Mouse (Mus musculus): ENCODE results near the gene Ptprb.
A peak's percentile ranks its signal among the peaks of the same experiment; 100 is the strongest.

The Ptprb gene

GRCm38 (mm10) chr10:116296439-116296838, 21.1 kb downstream of the Ptprb start:
- DNase-seq (ENCODE audit: low read depth), result no peak

- no peak for DNase-seq (ENCODE audit: low read depth)
These were observed 22.5 kb downstream of the Ptprb start for GRCm38 (mm10) chr10:116297854-116298253.

- DNase-seq (ENCODE audit: low read depth), result no peak
These were observed 25.5 kb downstream of the Ptprb start for GRCm38 (mm10) chr10:116300824-116301223.

GRCm38 (mm10) chr10:116301258-116301657, 25.9 kb downstream of the Ptprb start:
- DNase-seq (ENCODE audit: low read depth), result no peak

- DNase-seq (ENCODE audit: low read depth), result no peak
These were observed 29.0 kb downstream of the Ptprb start for GRCm38 (mm10) chr10:116304355-116304754.

- DNase-seq (ENCODE audit: low read depth), result no peak
These were observed 34.1 kb downstream of the Ptprb start for GRCm38 (mm10) chr10:116309460-116309859.

GRCm38 (mm10) chr10:116310516-116311210, 35.3 kb downstream of the Ptprb start:
- no peak for DNase-seq (ENCODE audit: low read depth)

- DNase-seq (ENCODE audit: low read depth), result peak; percentile 39
These were observed 43.9 kb downstream of the Ptprb start for GRCm38 (mm10) chr10:116319246-116319645.

- no peak for DNase-seq (ENCODE audit: low read depth)
These were observed 53.8 kb downstream of the Ptprb start for GRCm38 (mm10) chr10:116329086-116329485.

GRCm38 (mm10) chr10:116330458-116330857, 55.1 kb downstream of the Ptprb start:
- peak; percentile 43 for DNase-seq (ENCODE audit: low read depth)

GRCm38 (mm10) chr10:116330961-116331510, 55.7 kb downstream of the Ptprb start:
- no peak for DNase-seq (ENCODE audit: low read depth)

GRCm38 (mm10) chr10:116333666-116334065, 58.3 kb downstream of the Ptprb start:
- no peak for DNase-seq (ENCODE audit: low read depth)

GRCm38 (mm10) chr10:116334120-116334519, 58.8 kb downstream of the Ptprb start:
- DNase-seq (ENCODE audit: low read depth), result no peak

- DNase-seq (ENCODE audit: low read depth), result no peak
These were observed 60.0 kb downstream of the Ptprb start for GRCm38 (mm10) chr10:116335328-116335727.

- DNase-seq (ENCODE audit: low read depth), result no peak
These were observed 65.9 kb downstream of the Ptprb start for GRCm38 (mm10) chr10:116341194-116341593.

GRCm38 (mm10) chr10:116346618-116347184, 71.4 kb downstream of the Ptprb start:
- no peak for DNase-seq (ENCODE audit: low read depth)

GRCm38 (mm10) chr10:116349004-116349403, 73.7 kb downstream of the Ptprb start:
- no peak for DNase-seq (ENCODE audit: low read depth)

- no peak for DNase-seq (ENCODE audit: low read depth)
These were observed 75.2 kb downstream of the Ptprb start for GRCm38 (mm10) chr10:116350532-116350931.

- no peak for DNase-seq (ENCODE audit: low read depth)
These were observed 79.0 kb downstream of the Ptprb start for GRCm38 (mm10) chr10:116354372-116354771.

- DNase-seq (ENCODE audit: low read depth), result no peak
These were observed 86.9 kb downstream of the Ptprb start for GRCm38 (mm10) chr10:116362181-116362580.

- no peak for DNase-seq (ENCODE audit: low read depth)
These were observed 87.3 kb downstream of the Ptprb start for GRCm38 (mm10) chr10:116362645-116363044.

GRCm38 (mm10) chr10:116364759-116365158, 89.4 kb downstream of the Ptprb start:
- DNase-seq (ENCODE audit: low read depth), result no peak

- DNase-seq (ENCODE audit: low read depth), result no peak
These were observed 95.8 kb downstream of the Ptprb start for GRCm38 (mm10) chr10:116370991-116371725.

Data from c-Kit-positive CD71-positive TER-119-negative erythroid progenitor cells, embryonic 14.5 days (primary cell).